ENCODE assay signal across 8 mouse cellular contexts in the genomic region with DNA sequence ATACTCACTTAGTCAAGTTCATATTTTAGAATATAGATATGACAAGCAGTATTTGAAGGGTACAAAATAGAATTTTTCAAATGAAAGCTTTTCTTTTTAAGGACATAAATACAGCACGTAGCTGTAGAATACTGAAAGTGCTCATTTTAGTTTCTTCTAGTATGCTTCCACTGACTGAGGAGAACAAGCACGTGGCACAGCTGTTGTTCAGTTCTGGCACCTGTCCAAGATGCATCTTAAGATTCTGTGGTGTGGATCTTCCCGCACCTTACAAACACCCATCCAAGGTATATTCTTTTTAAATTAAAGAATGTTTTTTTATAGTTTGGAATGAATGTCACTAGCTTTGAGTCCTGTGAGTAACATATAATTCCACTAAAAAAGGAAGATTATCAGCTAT. TPM values are rescaled to one million over a fixed set of nuclear protein-coding genes. Genes with fewer than 3 reads are reported as not detected.
DNase-seq lines count a peak whose midpoint lies in the region; ATAC-seq and TF ChIP-seq lines count a peak whose summit lies in the region.

No protein-coding gene starts in this region.

- H3K79me2 ChIP-seq in MEL (ENCODE audit: control insufficient read depth, insufficient read depth, low read length, poor library complexity): peaks cover 34% of the 10 kb centered on the region

- TF ChIP-seq CTCF in MEL (IDR thresholded peaks at IDR 0.05 in 2 of 3, conservative IDR thresholded peaks at IDR 0.05 in 1 of 3; ENCODE audit: control insufficient read depth in 1 of 3, insufficient read depth in 1 of 3, low read depth in 2 of 3, low read length in 3 of 3, poor library complexity in 1 of 3, severe bottlenecking in 1 of 3): no peak

- peak overlapping the region; percentile 68 for H3K4me2 ChIP-seq in heart, embryonic 15.5 days
- H3K4me2 ChIP-seq in forebrain, embryonic 11.5 days (ENCODE audit: low read depth, low read length, severe bottlenecking): peak overlapping the region; percentile 64; the same call in 1 of the 2 replicates
- peak overlapping the region; percentile 62; the same call in 1 of the 2 replicates for H3K4me2 ChIP-seq in limb, embryonic 11.5 days (ENCODE audit: low read depth, severe bottlenecking)
- H3K4me2 ChIP-seq in neural tube, embryonic 15.5 days: peak overlapping the region; percentile 72

- no peak overlapping the region for H3K9ac ChIP-seq in heart, embryonic 15.5 days
- peak overlapping the region; percentile 86 for H3K9ac ChIP-seq in MEL (ENCODE audit: control insufficient read depth, low read depth, low read length, poor library complexity, severe bottlenecking)
- no peak overlapping the region for H3K9ac ChIP-seq in forebrain, embryonic 11.5 days (ENCODE audit: low read length)
- H3K9ac ChIP-seq in limb, embryonic 11.5 days (ENCODE audit: low read length): no peak overlapping the region
- no peak overlapping the region for H3K9ac ChIP-seq in neural tube, embryonic 15.5 days (replicated peaks)

- H3K4me1 ChIP-seq in heart, embryonic 15.5 days (replicated peaks): peaks cover 12% of the 10 kb centered on the region
- H3K4me1 ChIP-seq in MEL (ENCODE audit: control insufficient read depth in 1 of 2, insufficient read depth in 2 of 2, low read length in 2 of 2): peaks cover 4 to 10% of the 10 kb centered on the region in 2 experiments; a peak in 3 of 4 replicates
- H3K4me1 ChIP-seq in forebrain, embryonic 11.5 days (replicated peaks; ENCODE audit: control insufficient read depth, insufficient read depth, low read length): no peaks in the 10 kb centered on the region
- H3K4me1 ChIP-seq in limb, embryonic 11.5 days (ENCODE audit: control insufficient read depth, insufficient read depth, low read length): no peaks in the 10 kb centered on the region
- H3K4me1 ChIP-seq in neural tube, embryonic 15.5 days: peaks cover 21% of the 10 kb centered on the region

- H3K36me3 ChIP-seq in heart, embryonic 15.5 days: 0 out of 2 replicates have a peak, but pooled peaks cover 1% of the 10 kb centered on the region
- H3K36me3 ChIP-seq in MEL (ENCODE audit: control insufficient read depth in 1 of 2, insufficient read depth in 2 of 2, low read length in 2 of 2): peaks cover 9 to 20% of the 10 kb centered on the region in 2 experiments
- H3K36me3 ChIP-seq in forebrain, embryonic 11.5 days (ENCODE audit: control insufficient read depth, insufficient read depth, low read length): no peaks in the 10 kb centered on the region
- no peaks in the 10 kb centered on the region for H3K36me3 ChIP-seq in limb, embryonic 11.5 days (ENCODE audit: control insufficient read depth, insufficient read depth, low read length)
- 0 out of 2 replicates have a peak, but pooled peaks cover 7% of the 10 kb centered on the region for H3K36me3 ChIP-seq in neural tube, embryonic 15.5 days

- TF ChIP-seq RAD21 in MEL (IDR thresholded peaks at IDR 0.05; ENCODE audit: low read depth, low read length): no peak

- no peaks in the 10 kb centered on the region for H3K27me3 ChIP-seq in heart, embryonic 15.5 days
- no peaks in the 10 kb centered on the region for H3K27me3 ChIP-seq in MEL (ENCODE audit: control insufficient read depth in 1 of 2, insufficient read depth in 2 of 2, low read length in 2 of 2)
- H3K27me3 ChIP-seq in forebrain, embryonic 11.5 days (ENCODE audit: control insufficient read depth, insufficient read depth, low read length): no peaks in the 10 kb centered on the region
- no peaks in the 10 kb centered on the region for H3K27me3 ChIP-seq in limb, embryonic 11.5 days (ENCODE audit: control insufficient read depth, insufficient read depth, low read length)
- no peaks in the 10 kb centered on the region for H3K27me3 ChIP-seq in neural tube, embryonic 15.5 days (replicated peaks)

- no peaks in the 10 kb centered on the region for H3K9me3 ChIP-seq in heart, embryonic 15.5 days (replicated peaks)
- no peaks in the 10 kb centered on the region for H3K9me3 ChIP-seq in MEL (replicated peaks; ENCODE audit: insufficient read depth, low read length)
- H3K9me3 ChIP-seq in forebrain, embryonic 11.5 days (ENCODE audit: control insufficient read depth, low read length): no peaks in the 10 kb centered on the region
- H3K9me3 ChIP-seq in limb, embryonic 11.5 days (ENCODE audit: control insufficient read depth, low read length): no peaks in the 10 kb centered on the region
- H3K9me3 ChIP-seq in neural tube, embryonic 15.5 days (replicated peaks): no peaks in the 10 kb centered on the region

- WGBS in heart, embryonic 15.5 days: 42% methylated on average over 3 of the region's 3 CpGs
- 64% methylated on average over 3 of the region's 3 CpGs for WGBS in forebrain, embryonic 11.5 days
- 69% methylated on average over 3 of the region's 3 CpGs for WGBS in limb, embryonic 11.5 days
- 22% methylated on average over 3 of the region's 3 CpGs for WGBS in neural tube, embryonic 15.5 days

- intact Hi-C loops in heart, postnatal 25 days (cut with DNase I): no loop called here

- ATAC-seq in heart, embryonic 15.5 days (replicated peaks; ENCODE audit: insufficient number of reproducible peaks, insufficient read depth, low FRiP score, low read depth): no peak
- ATAC-seq in forebrain, embryonic 11.5 days (replicated peaks; ENCODE audit: low FRiP score): no peak
- no peak for ATAC-seq in limb, embryonic 11.5 days (ENCODE audit: insufficient number of reproducible peaks, low FRiP score, low TSS enrichment, low read depth)
- ATAC-seq in neural tube, embryonic 15.5 days (ENCODE audit: low FRiP score): no peak

- H3K27ac ChIP-seq in heart, embryonic 15.5 days: no peak overlapping the region
- H3K27ac ChIP-seq in MEL (ENCODE audit: control insufficient read depth, low read depth, low read length): peak overlapping the region; percentile 59
- H3K27ac ChIP-seq in forebrain, embryonic 11.5 days (ENCODE audit: low read depth, low read length): no peak overlapping the region
- H3K27ac ChIP-seq in limb, embryonic 11.5 days (replicated peaks; ENCODE audit: low read depth, low read length): no peak overlapping the region
- no peak overlapping the region for H3K27ac ChIP-seq in neural tube, embryonic 15.5 days (replicated peaks)

- no peak for TF ChIP-seq POLR2A in MEL (IDR thresholded peaks at IDR 0.05; ENCODE audit: control insufficient read depth in 1 of 2, insufficient read depth in 1 of 2, low read depth in 1 of 2, low read length in 2 of 2, poor library complexity in 1 of 2)

- DNase-seq in heart, postnatal 25 days (ENCODE audit: low spot score): no peak
- peak; percentile 92 for DNase-seq in MEL (ENCODE audit: low read depth, low spot score)
- DNase-seq in forebrain, embryonic 11.5 days (ENCODE audit: low spot score): no peak
- no peak for DNase-seq in limb, embryonic 11.5 days (ENCODE audit: low spot score)
- no peak for DNase-seq in right cerebral cortex, postnatal 4 days
- no peak for DNase-seq in layer of hippocampus, adult 9-11 months

- TF ChIP-seq EP300 in MEL (IDR thresholded peaks at IDR 0.05; ENCODE audit: low read depth in 1 of 2, low read length in 2 of 2): 0 out of 4 replicates have a peak, but pooled peaks of 1 of the 2 experiments have one; percentile 5

- peak overlapping the region; percentile 80 for H3K4me3 ChIP-seq in heart, embryonic 15.5 days
- peak overlapping the region; percentile 72 to 80 for H3K4me3 ChIP-seq in MEL (ENCODE audit: control insufficient read depth in 1 of 2, insufficient read depth in 1 of 2, low read depth in 2 of 2, low read length in 2 of 2)
- H3K4me3 ChIP-seq in forebrain, embryonic 11.5 days (ENCODE audit: low read depth, low read length): peak overlapping the region; percentile 91
- H3K4me3 ChIP-seq in limb, embryonic 11.5 days (ENCODE audit: low read depth, low read length): peak overlapping the region; percentile 94
- peak overlapping the region; percentile 88 for H3K4me3 ChIP-seq in neural tube, embryonic 15.5 days (replicated peaks)

TF ChIP-seq in MEL, 35 proteins besides CTCF, POLR2A, EP300 and RAD21 (continues in another document):
- TF ChIP-seq MXI1 (IDR thresholded peaks at IDR 0.05; ENCODE audit: low read depth, low read length) (peak; percentile 100), E2F4 (IDR thresholded peaks at IDR 0.05; ENCODE audit: borderline replicate concordance, low read depth, low read length) (no peak), MAX (IDR thresholded peaks at IDR 0.05; ENCODE audit: low read length) (peak; percentile 99), ETS1 (IDR thresholded peaks at IDR 0.05; ENCODE audit: low read depth, low read length) (peak; percentile 68)

RNA-seq across cellular contexts. Expression of a gene that starts 1.4 kb away (rescaled TPM):
- 27.7 and 30.9 TPM in 2 replicates for polyA plus RNA-seq in heart, embryonic 15.5 days (2015; fragmentation: Nextera tagmentation; extraction: Ambion mirVana)
- 10 to 100 TPM; 22.2 to 26.3 TPM for total RNA-seq in heart, postnatal 25 days (2021)
- total RNA-seq in MEL (2012; rRNA removed): 24.7 and 32.1 TPM in 2 replicates
- polyA plus RNA-seq in MEL (2012; ENCODE audit: insufficient read depth in 1 of 2, insufficient read length in 2 of 2, low read depth in 1 of 2, low replicate concordance in 2 of 2, missing spikeins in 1 of 2): 10 to 100 TPM in 1 of 2 experiments, not detected in 1; 24.7 TPM
- polyA plus RNA-seq in forebrain, embryonic 11.5 days (2014; fragmentation: Nextera tagmentation; extraction: Ambion mirVana): 42.8 and 43.6 TPM in 2 replicates
- 50.8 and 52.8 TPM in 2 replicates for polyA plus RNA-seq in limb, embryonic 11.5 days (2014; fragmentation: Nextera tagmentation; extraction: Ambion mirVana)
- polyA plus RNA-seq in neural tube, embryonic 15.5 days (2015; fragmentation: Nextera tagmentation; extraction: Ambion mirVana): 32.9 and 34.5 TPM in 2 replicates

RNA-seq across cellular contexts. Expression of a gene that starts 1.7 kb away (rescaled TPM):
- polyA plus RNA-seq in heart, embryonic 15.5 days (2015; fragmentation: Nextera tagmentation; extraction: Ambion mirVana): 10.3 and 11.7 TPM in 2 replicates
- 10 to 100 TPM; 10.2 TPM for total RNA-seq in heart, postnatal 25 days (2021)
- 52.5 and 55.3 TPM in 2 replicates for total RNA-seq in MEL (2012; rRNA removed)
- polyA plus RNA-seq in MEL (2012; ENCODE audit: insufficient read depth in 1 of 2, insufficient read length in 2 of 2, low read depth in 1 of 2, low replicate concordance in 2 of 2, missing spikeins in 1 of 2): 100 to 1,000 TPM in 1 of 2 experiments, 10 to 100 TPM in 1; 43.4 to 416 TPM
- 23.6 and 30.8 TPM in 2 replicates for polyA plus RNA-seq in forebrain, embryonic 11.5 days (2014; fragmentation: Nextera tagmentation; extraction: Ambion mirVana)
- 34.0 and 34.3 TPM in 2 replicates for polyA plus RNA-seq in limb, embryonic 11.5 days (2014; fragmentation: Nextera tagmentation; extraction: Ambion mirVana)
- polyA plus RNA-seq in neural tube, embryonic 15.5 days (2015; fragmentation: Nextera tagmentation; extraction: Ambion mirVana): 11.3 and 14.9 TPM in 2 replicates

RNA-seq across cellular contexts. Expression of a gene that starts 33.7 kb away (rescaled TPM):
- 15.3 and 17.1 TPM in 2 replicates for polyA plus RNA-seq in heart, embryonic 15.5 days (2015; fragmentation: Nextera tagmentation; extraction: Ambion mirVana)
- 1 to 10 TPM; 9.6 to 9.8 TPM for total RNA-seq in heart, postnatal 25 days (2021)
- total RNA-seq in MEL (2012; rRNA removed): 13.7 and 14.1 TPM in 2 replicates
- polyA plus RNA-seq in MEL (2012; ENCODE audit: insufficient read depth in 1 of 2, insufficient read length in 2 of 2, low read depth in 1 of 2, low replicate concordance in 2 of 2, missing spikeins in 1 of 2): 100 to 1,000 TPM in 1 of 2 experiments, 10 to 100 TPM in 1; 13.8 to 156 TPM
- polyA plus RNA-seq in forebrain, embryonic 11.5 days (2014; fragmentation: Nextera tagmentation; extraction: Ambion mirVana): 56.8 and 59.8 TPM in 2 replicates
- polyA plus RNA-seq in limb, embryonic 11.5 days (2014; fragmentation: Nextera tagmentation; extraction: Ambion mirVana): 31.1 and 31.2 TPM in 2 replicates
- 102 and 123 TPM in 2 replicates for polyA plus RNA-seq in neural tube, embryonic 15.5 days (2015; fragmentation: Nextera tagmentation; extraction: Ambion mirVana)
